Mouse (Mus musculus) erythroblast, embryonic 14.5 days (primary cell): ENCODE results near the gene Zc2hc1b.

Experiments used
- GATA1 ChIP-seq: IDR thresholded peaks from 2 replicates; pipeline ENCODE4 v1.6.1; 2012; ENCODE audit warnings: low read length, inconsistent platforms, mixed read lengths
- TAL1 ChIP-seq: IDR thresholded peaks from 3 replicates; pipeline ENCODE4 v1.6.1; 2012; ENCODE audit warnings: low read length, inconsistent platforms, mixed read lengths

DNA sequence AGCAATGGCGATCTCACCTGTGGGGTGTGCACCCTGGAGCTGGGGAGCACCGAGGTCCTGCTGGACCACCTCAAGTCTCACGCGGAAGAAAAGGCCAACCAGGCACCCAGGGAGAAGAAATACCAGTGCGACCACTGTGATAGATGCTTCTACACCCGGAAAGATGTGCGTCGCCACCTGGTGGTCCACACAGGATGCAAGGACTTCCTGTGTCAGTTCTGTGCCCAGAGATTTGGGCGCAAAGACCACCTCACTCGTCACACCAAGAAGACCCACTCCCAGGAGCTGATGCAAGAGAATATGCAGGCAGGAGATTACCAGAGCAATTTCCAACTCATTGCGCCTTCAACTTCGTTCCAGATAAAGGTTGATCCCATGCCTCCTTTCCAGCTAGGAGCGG, 50.5 kb downstream of the Zc2hc1b start:
- no peak for TF ChIP-seq GATA1
- no peak for TF ChIP-seq TAL1
